ENCODE assay signal across 11 mouse cellular contexts in genomic region chr9:52149286-52149685, GRCm38 (mm10). TPM values are rescaled to one million over a fixed set of nuclear protein-coding genes. Genes with fewer than 3 reads are reported as not detected.
DNase-seq lines count a peak whose midpoint lies in the region; ATAC-seq and TF ChIP-seq lines count a peak whose summit lies in the region.
"Had no signal": no experiment of that assay in that cellular context is flagged by ENCODE, and none has a peak within 500 bp of the region (broad histone marks: within the 10 kb centered on the region; RNA-seq: fewer than 3 reads in every experiment).

No protein-coding gene starts in this region.

- TF ChIP-seq CTCF in heart, adult 2 months (IDR thresholded peaks at IDR 0.05): no peak

- no peaks in the 10 kb centered on the region for H3K9me3 ChIP-seq in heart, embryonic 12.5 days (replicated peaks)
- H3K9me3 ChIP-seq in embryonic facial prominence, embryonic 14.5 days (ENCODE audit: control insufficient read depth, low read length): no peaks in the 10 kb centered on the region
- H3K9me3 ChIP-seq in hindbrain, embryonic 15.5 days: no peaks in the 10 kb centered on the region
- H3K9me3 ChIP-seq: liver, embryonic 15.5 days had no signal

- H3K27ac ChIP-seq in heart, adult 2 months: peak overlapping the region; percentile 57
- no peak overlapping the region for H3K27ac ChIP-seq in heart, embryonic 12.5 days (ENCODE audit: poor library complexity, severe bottlenecking)
- peak overlapping the region; percentile 30 for H3K27ac ChIP-seq in embryonic facial prominence, embryonic 14.5 days (replicated peaks; ENCODE audit: low read depth, low read length)
- H3K27ac ChIP-seq in hindbrain, embryonic 15.5 days (replicated peaks): peak overlapping the region; percentile 73
- H3K27ac ChIP-seq: liver, embryonic 15.5 days had no signal

- no peak overlapping the region for H3K4me2 ChIP-seq in heart, embryonic 12.5 days
- H3K4me2 ChIP-seq in embryonic facial prominence, embryonic 14.5 days (ENCODE audit: low read depth, low read length): 0 out of 2 replicates have a peak overlapping the region, but pooled peaks have one; percentile 5
- H3K4me2 ChIP-seq in hindbrain, embryonic 15.5 days: peak overlapping the region; percentile 45
- H3K4me2 ChIP-seq: liver, embryonic 15.5 days had no signal

- 22% methylated on average over 4 of the region's 4 CpGs for WGBS in heart, adult 2 months
- 41% methylated on average over 4 of the region's 4 CpGs for WGBS in heart, embryonic 12.5 days
- WGBS in embryonic facial prominence, embryonic 14.5 days: 17% methylated on average over 4 of the region's 4 CpGs
- WGBS in hindbrain, embryonic 15.5 days: 12% methylated on average over 4 of the region's 4 CpGs

- H3K27me3 ChIP-seq in heart, adult 2 months (ENCODE audit: control insufficient read depth, insufficient read depth, low read length): no peaks in the 10 kb centered on the region
- no peaks in the 10 kb centered on the region for H3K27me3 ChIP-seq in heart, embryonic 12.5 days (replicated peaks)
- no peaks in the 10 kb centered on the region for H3K27me3 ChIP-seq in embryonic facial prominence, embryonic 14.5 days (replicated peaks; ENCODE audit: control insufficient read depth, insufficient read depth, low read length)
- no peaks in the 10 kb centered on the region for H3K27me3 ChIP-seq in hindbrain, embryonic 15.5 days
- H3K27me3 ChIP-seq: liver, embryonic 15.5 days had no signal

- no peak overlapping the region for H3K4me3 ChIP-seq in heart, adult 2 months
- no peak overlapping the region for H3K4me3 ChIP-seq in heart, embryonic 12.5 days
- H3K4me3 ChIP-seq in embryonic facial prominence, embryonic 14.5 days (ENCODE audit: low read depth, low read length): no peak overlapping the region
- H3K4me3 ChIP-seq in hindbrain, embryonic 15.5 days: peak overlapping the region; percentile 24
- H3K4me3 ChIP-seq: liver, embryonic 15.5 days had no signal

- H3K4me1 ChIP-seq in heart, adult 2 months (ENCODE audit: control insufficient read depth, insufficient read depth, low read length): peaks cover 4% of the 10 kb centered on the region
- peaks cover 25% of the 10 kb centered on the region for H3K4me1 ChIP-seq in heart, embryonic 12.5 days (replicated peaks)
- 0 out of 2 replicates have a peak, but pooled peaks cover 3% of the 10 kb centered on the region for H3K4me1 ChIP-seq in embryonic facial prominence, embryonic 14.5 days (ENCODE audit: control insufficient read depth, insufficient read depth, low read length)
- H3K4me1 ChIP-seq in hindbrain, embryonic 15.5 days (replicated peaks): peaks cover 53% of the 10 kb centered on the region
- H3K4me1 ChIP-seq: liver, embryonic 15.5 days had no signal

- no peak overlapping the region for H3K9ac ChIP-seq in heart, adult 2 months (ENCODE audit: low read depth, low read length)
- no peak overlapping the region for H3K9ac ChIP-seq in heart, embryonic 12.5 days
- no peak overlapping the region for H3K9ac ChIP-seq in embryonic facial prominence, embryonic 14.5 days (ENCODE audit: low read depth, low read length)
- H3K9ac ChIP-seq in hindbrain, embryonic 15.5 days: no peak overlapping the region
- H3K9ac ChIP-seq: liver, embryonic 15.5 days had no signal

- H3K36me3 ChIP-seq in heart, adult 2 months (ENCODE audit: control insufficient read depth, insufficient read depth, low read length): peaks cover 5% of the 10 kb centered on the region
- H3K36me3 ChIP-seq in heart, embryonic 12.5 days: no peaks in the 10 kb centered on the region; the same call in 1 of the 2 replicates
- H3K36me3 ChIP-seq in embryonic facial prominence, embryonic 14.5 days (ENCODE audit: control insufficient read depth, insufficient read depth, low read length): no peaks in the 10 kb centered on the region
- no peaks in the 10 kb centered on the region for H3K36me3 ChIP-seq in hindbrain, embryonic 15.5 days
- H3K36me3 ChIP-seq: liver, embryonic 15.5 days had no signal

- TF ChIP-seq EP300 in heart, adult 2 months (IDR thresholded peaks at IDR 0.05; ENCODE audit: insufficient read depth, low read depth, low read length): 0 out of 2 replicates have a peak, but pooled peaks have one; percentile 42

- peak in 1 of 2 experiments; percentile 37 for DNase-seq in heart, adult 2 months
- DNase-seq in embryonic facial prominence, embryonic 14.5 days (ENCODE audit: low spot score): peak; percentile 87
- DNase-seq in neural tube, embryonic 10.5 days (ENCODE audit: extremely low spot score, low spot score): peak; percentile 29
- no peak for DNase-seq in cerebellum, adult 11-12 months
- no peak for DNase-seq in kidney, adult 8-10 months
- no peak for DNase-seq in kidney, postnatal 10 days
- DNase-seq: adrenal gland, postnatal 36 days; right cerebral cortex, postnatal 14 days had no signal

- intact Hi-C loops in heart, adult 2 months (cut with DNase I): no loop called here

- no peak for ATAC-seq in heart, embryonic 12.5 days (ENCODE audit: insufficient number of reproducible peaks, low FRiP score)
- ATAC-seq in embryonic facial prominence, embryonic 14.5 days (ENCODE audit: low read depth): peak; percentile 93
- ATAC-seq in hindbrain, embryonic 15.5 days (ENCODE audit: low FRiP score, low read depth): peak; percentile 84; the same call in 1 of the 2 replicates

- TF ChIP-seq POLR2A in heart, adult 2 months (IDR thresholded peaks at IDR 0.05; ENCODE audit: insufficient read depth, low read depth, low read length): peak; percentile 49; the same call in 1 of the 2 replicates

- no peaks in the 10 kb centered on the region for H3K79me2 ChIP-seq in heart, adult 2 months (replicated peaks; ENCODE audit: control insufficient read depth, insufficient read depth, low read length)

RNA-seq across cellular contexts. Expression of gene Zc3h12c, which starts 19.1 kb away (rescaled TPM):
- 10 to 100 TPM in 1 of 2 experiments, 1 to 10 TPM in 1; 8.2 to 10.1 TPM for total RNA-seq in heart, adult 2 months (2021)
- 2.0 and 3.2 TPM in 2 replicates for polyA plus RNA-seq in heart, adult 2 months (2012; rRNA removed)
- polyA plus RNA-seq in heart, embryonic 12.5 days (2016; fragmentation: Nextera tagmentation; extraction: Ambion mirVana): 4.0 and 4.6 TPM in 2 replicates
- polyA plus RNA-seq in embryonic facial prominence, embryonic 14.5 days (2014; fragmentation: Nextera tagmentation; extraction: Ambion mirVana): 4.4 and 4.9 TPM in 2 replicates
- 4.5 and 6.3 TPM in 2 replicates for polyA plus RNA-seq in hindbrain, embryonic 15.5 days (2015; fragmentation: Nextera tagmentation; extraction: Ambion mirVana)

Comparison
In these comparisons a context has a peak if more than half of its experiments do, and no peak if none do; other contexts are left out.
1. DNase-seq: peak in embryonic facial prominence, embryonic 14.5 days (single experiment) and neural tube, embryonic 10.5 days (single experiment); none in cerebellum, adult 11-12 months (single experiment), kidney, adult 8-10 months (0 of 2) and kidney, postnatal 10 days (single experiment).